Mouse (Mus musculus): Measurements from ENCODE around the gene Sf3b6. TPM values are rescaled to one million over a fixed set of nuclear protein-coding genes. Genes with fewer than 3 reads are reported as not detected.

Gene Sf3b6
- 285 TPM for polyA plus RNA-seq (2014; fragmentation: Illumina TruSeq; extraction: RNeasy Lipid Tissue Mini Kit (QIAGEN cat#74804); ENCODE audit: low read depth, low replicate concordance)

DNA sequence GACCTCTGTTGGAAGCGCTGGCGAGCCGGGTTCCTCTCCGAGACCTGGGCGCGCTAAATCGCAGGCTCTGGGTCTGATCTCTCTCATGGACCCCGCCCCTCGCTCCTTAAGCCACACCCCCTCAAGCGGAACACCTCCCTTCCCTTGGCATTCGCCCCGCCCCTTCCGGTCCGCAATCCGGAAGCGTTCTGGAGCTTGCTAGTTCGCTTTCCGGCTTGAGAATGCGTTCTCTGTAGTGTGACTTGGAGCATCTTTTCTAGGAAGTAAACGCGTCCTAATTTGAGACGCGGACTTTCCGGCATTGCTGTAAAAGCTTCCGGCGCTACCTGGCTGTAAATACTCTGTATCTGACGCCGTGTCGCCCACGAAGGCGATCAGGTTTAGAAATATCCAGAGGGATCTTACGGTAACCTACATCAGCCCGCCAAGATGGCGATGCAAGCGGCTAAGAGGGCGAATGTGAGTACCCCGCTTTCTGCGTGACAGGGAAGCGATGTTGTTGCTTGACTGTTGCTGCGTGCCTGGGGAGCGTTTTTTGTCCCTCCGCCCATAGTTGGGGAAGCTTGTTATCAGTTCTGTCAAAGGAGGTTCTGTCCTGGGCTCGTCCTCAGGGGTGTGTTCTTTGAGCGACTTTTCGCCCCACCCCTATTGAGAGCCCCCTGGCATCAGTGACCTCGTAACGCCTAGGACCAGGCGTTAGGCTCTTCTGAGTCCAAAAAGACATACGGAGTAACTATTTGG, at the start of gene Sf3b6:
Sf3b6 (plus strand) TSS at position 184 of the 741 bp plus-strand sequence.

DNA sequence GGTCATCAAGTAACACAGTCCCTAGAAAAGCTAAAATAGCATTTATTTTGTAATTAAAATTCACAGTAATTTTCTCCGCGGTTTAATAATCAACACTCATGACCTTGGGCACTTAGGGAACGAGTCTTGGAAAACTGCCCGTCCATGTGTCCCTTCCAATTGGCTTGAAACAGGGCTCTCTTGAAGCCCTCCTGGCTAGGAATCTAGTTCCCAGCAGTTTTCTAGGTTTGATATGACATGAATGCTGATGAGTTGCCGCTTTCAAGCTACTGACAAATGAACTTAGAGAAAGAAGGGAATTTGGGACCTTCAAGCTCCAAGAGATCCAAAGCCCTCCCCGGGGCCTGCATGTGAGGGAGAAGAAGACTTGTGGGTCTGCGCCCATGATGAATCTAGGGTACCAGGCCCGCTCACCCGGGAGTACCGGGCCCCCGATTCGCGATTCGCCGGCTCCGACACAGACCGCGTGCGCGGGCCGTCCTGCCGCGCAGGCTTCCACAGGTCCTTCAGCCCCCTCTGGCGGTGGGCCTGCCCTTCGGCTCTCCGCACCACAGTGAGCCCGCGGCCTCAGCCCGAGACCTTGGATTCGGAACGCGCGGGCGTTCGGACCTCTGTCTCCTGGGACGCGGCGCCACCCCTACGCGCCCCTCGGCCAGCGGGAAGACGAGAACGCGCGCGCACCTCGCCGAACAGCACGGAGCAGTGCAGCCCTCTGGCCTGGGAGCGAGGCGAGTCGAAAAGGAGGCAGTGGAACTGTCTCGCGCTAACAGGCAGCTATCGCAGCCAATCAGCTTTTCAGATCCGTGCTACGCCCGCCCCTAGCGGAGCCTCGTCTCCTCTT, 48.6 kb upstream of the Sf3b6 start, which contains the start of the genes Pfn4 and Fam228b:
Pfn4 (plus strand) TSS at position 531 of the 841 bp plus-strand sequence.
Fam228b (minus strand) TSS at position 776 of the 841 bp plus-strand sequence.

GRCm38 (mm10) chr12:4841392-4841887, 24.1 kb downstream of the Sf3b6 start, which contains the start of gene Fkbp1b:
Gene Fkbp1b (minus strand): TSS chr12:4841591.

GRCm38 (mm10) chr12:4842890-4843597, 25.7 kb downstream of the Sf3b6 start, which contains the start of gene Wdcp:
Gene Wdcp (plus strand): TSS chr12:4843303.

GRCm38 (mm10) chr12:4874161-4874927, 57.0 kb downstream of the Sf3b6 start, which contains the start of gene Mfsd2b:
Gene Mfsd2b (minus strand): TSS chr12:4874359.

Other genes with a start within 250 kb of the Sf3b6 start
- gene Itsn2, start 224.9 kb upstream of the Sf3b6 start, polyA plus RNA-seq (2014; fragmentation: Illumina TruSeq; extraction: RNeasy Lipid Tissue Mini Kit (QIAGEN cat#74804); ENCODE audit: low read depth, low replicate concordance), result 180 TPM
- gene Gm3625, start 224.6 kb upstream of the Sf3b6 start, polyA plus RNA-seq (2014; fragmentation: Illumina TruSeq; extraction: RNeasy Lipid Tissue Mini Kit (QIAGEN cat#74804); ENCODE audit: low read depth, low replicate concordance), result not detected
- gene Fam228a, start 79.1 kb upstream of the Sf3b6 start, polyA plus RNA-seq (2014; fragmentation: Illumina TruSeq; extraction: RNeasy Lipid Tissue Mini Kit (QIAGEN cat#74804); ENCODE audit: low read depth, low replicate concordance), result not detected
- gene Pfn4, start 48.5 kb upstream of the Sf3b6 start, polyA plus RNA-seq (2014; fragmentation: Illumina TruSeq; extraction: RNeasy Lipid Tissue Mini Kit (QIAGEN cat#74804); ENCODE audit: low read depth, low replicate concordance), result 0.76 TPM
- 1.4 TPM for gene Fam228b, start 48.3 kb upstream of the Sf3b6 start, polyA plus RNA-seq (2014; fragmentation: Illumina TruSeq; extraction: RNeasy Lipid Tissue Mini Kit (QIAGEN cat#74804); ENCODE audit: low read depth, low replicate concordance)
- 18.0 TPM for gene Fkbp1b, start 24.0 kb downstream of the Sf3b6 start, polyA plus RNA-seq (2014; fragmentation: Illumina TruSeq; extraction: RNeasy Lipid Tissue Mini Kit (QIAGEN cat#74804); ENCODE audit: low read depth, low replicate concordance)
- gene Wdcp, start 25.8 kb downstream of the Sf3b6 start, polyA plus RNA-seq (2014; fragmentation: Illumina TruSeq; extraction: RNeasy Lipid Tissue Mini Kit (QIAGEN cat#74804); ENCODE audit: low read depth, low replicate concordance), result 3.1 TPM
- 1.9 TPM for gene Mfsd2b, start 56.8 kb downstream of the Sf3b6 start, polyA plus RNA-seq (2014; fragmentation: Illumina TruSeq; extraction: RNeasy Lipid Tissue Mini Kit (QIAGEN cat#74804); ENCODE audit: low read depth, low replicate concordance)
- 230 TPM for gene Ubxn2a, start 90.2 kb downstream of the Sf3b6 start, polyA plus RNA-seq (2014; fragmentation: Illumina TruSeq; extraction: RNeasy Lipid Tissue Mini Kit (QIAGEN cat#74804); ENCODE audit: low read depth, low replicate concordance)
- gene Atad2b, start 99.8 kb downstream of the Sf3b6 start, polyA plus RNA-seq (2014; fragmentation: Illumina TruSeq; extraction: RNeasy Lipid Tissue Mini Kit (QIAGEN cat#74804); ENCODE audit: low read depth, low replicate concordance), result 39.9 TPM